Mouse (Mus musculus): Measurements from ENCODE around the gene Grid2. TPM values are rescaled to one million over a fixed set of nuclear protein-coding genes. Genes with fewer than 3 reads are reported as not detected.

The Grid2 gene
- polyA plus RNA-seq, 1 experiment from 2014 or later: 1.5 TPM

GRCm38 (mm10) chr6:64623404-64623803, 1367.7 kb downstream of the Grid2 start:
- Histone ChIP-seq H3K4me2 (no peak overlapping the region), H3K4me1 (peaks cover 7% of the 10 kb centered on the region), H3K27ac (replicated peaks) (no peak overlapping the region), H3K36me3 (no peaks in the 10 kb centered on the region), H3K9ac (no peak overlapping the region), H3K27me3 (replicated peaks) (no peaks in the 10 kb centered on the region), H3K4me3 (no peak overlapping the region), H3K9me3 (no peaks in the 10 kb centered on the region)
- no peak for ATAC-seq (ENCODE audit: extremely low read depth, insufficient number of reproducible peaks, low FRiP score, low TSS enrichment)
- 20% methylated on average over 3 of the region's 3 CpGs for WGBS

DNA sequence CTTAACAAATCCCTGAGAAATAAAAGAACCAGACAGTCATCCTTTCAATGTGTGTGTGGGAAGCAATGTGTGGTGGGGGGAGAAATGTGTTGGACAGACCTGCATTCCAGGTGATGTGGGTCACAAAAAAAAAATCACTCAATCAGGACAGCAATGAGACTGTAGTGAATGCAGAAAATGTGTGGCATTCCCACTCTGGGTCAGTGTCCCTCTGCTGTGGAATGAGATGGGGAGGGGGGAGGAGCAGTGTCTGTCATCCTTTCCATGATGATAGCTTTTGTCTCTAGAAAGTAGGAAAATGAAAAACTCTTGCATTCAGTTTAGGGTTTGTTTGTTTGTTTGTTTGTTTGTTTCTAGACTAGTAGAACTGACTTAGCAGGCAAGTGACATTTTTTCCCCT, 1392.0 kb downstream of the Grid2 start:
- Histone ChIP-seq H3K4me1 (peaks cover 4% of the 10 kb centered on the region; the same call in 1 of the 2 replicates), H3K27ac (replicated peaks) (no peak overlapping the region), H3K27me3 (replicated peaks) (no peaks in the 10 kb centered on the region), H3K9ac (no peak overlapping the region), H3K36me3 (no peaks in the 10 kb centered on the region), H3K4me3 (no peak overlapping the region), H3K4me2 (no peak overlapping the region), H3K9me3 (no peaks in the 10 kb centered on the region)
- no peak for ATAC-seq (ENCODE audit: extremely low read depth, insufficient number of reproducible peaks, low FRiP score, low TSS enrichment)

DNA sequence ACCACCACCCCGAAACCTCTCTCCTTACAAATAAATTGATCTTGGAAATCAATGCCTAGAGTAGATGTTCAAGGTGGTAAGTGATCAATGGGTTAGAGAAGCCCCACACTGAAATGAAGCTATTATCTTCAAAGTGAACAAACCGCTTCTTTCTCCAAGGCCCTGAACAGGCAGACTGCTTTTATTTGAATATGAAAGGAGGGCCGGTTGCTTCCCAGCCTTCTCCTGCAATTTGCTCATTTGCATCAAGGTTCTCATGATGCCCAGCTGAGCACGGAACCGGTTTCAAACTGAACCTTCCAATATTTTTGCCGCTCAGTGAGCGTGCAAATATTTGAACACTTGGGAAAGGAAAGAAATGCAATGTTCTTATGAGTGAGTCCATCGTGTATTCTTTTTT, 1392.5 kb downstream of the Grid2 start:
- ATAC-seq (ENCODE audit: extremely low read depth, insufficient number of reproducible peaks, low FRiP score, low TSS enrichment): no peak
- Histone ChIP-seq H3K4me2 (no peak overlapping the region), H3K36me3 (no peaks in the 10 kb centered on the region), H3K27ac (replicated peaks) (no peak overlapping the region), H3K4me1 (peaks cover 4% of the 10 kb centered on the region; the same call in 1 of the 2 replicates), H3K27me3 (replicated peaks) (no peaks in the 10 kb centered on the region), H3K9ac (no peak overlapping the region), H3K4me3 (no peak overlapping the region), H3K9me3 (no peaks in the 10 kb centered on the region)
- WGBS: 63% methylated on average over 8 of the region's 8 CpGs

DNA sequence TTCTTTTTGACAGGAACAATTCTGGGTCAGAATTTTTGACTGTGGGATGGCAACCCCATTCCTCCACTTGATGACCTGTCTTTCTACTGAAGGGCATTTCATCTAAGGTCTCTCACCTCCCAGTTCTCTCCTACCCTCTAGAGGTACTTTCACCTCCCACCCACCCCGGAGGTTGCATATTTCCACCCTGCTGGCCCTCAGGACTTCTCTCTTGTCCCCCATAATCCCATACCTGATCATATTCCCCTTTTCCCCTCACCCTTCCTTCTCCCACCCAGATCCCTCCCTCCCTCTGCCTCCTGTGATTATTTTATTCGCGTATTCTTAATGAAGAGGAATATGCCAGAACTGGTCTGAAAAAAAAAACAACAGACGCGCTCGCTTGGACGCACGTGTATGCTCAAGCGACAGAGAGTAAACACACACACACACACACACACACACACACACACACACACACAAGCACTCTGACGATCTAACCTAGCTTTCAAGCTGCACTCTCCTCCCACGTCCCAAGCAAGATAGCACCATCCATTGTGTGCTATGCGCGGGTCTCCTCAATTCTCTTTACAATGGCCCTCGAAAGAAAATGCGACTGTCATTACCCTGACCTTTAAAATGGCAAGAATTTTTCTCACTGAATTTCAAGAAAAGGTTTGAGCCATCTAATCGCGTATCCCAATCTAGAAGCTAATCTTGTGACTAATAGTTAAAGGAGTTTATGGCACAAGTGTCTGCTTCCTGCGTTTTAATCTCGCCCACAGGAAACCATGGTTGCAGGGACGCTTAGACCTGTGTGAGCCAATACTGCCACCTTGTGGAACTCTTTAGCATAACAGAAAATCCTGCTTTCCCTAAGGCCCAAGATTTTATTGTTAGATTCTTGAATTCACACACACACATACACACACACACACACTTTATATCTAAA, 1393.9 kb downstream of the Grid2 start:
- Histone ChIP-seq H3K36me3 (no peaks in the 10 kb centered on the region), H3K27ac (replicated peaks) (no peak overlapping the region), H3K4me1 (no peaks in the 10 kb centered on the region), H3K9me3 (no peaks in the 10 kb centered on the region), H3K9ac (peak overlapping the region; percentile 61), H3K4me2 (peak overlapping the region; percentile 72), H3K27me3 (replicated peaks) (no peaks in the 10 kb centered on the region), H3K4me3 (peak overlapping the region; percentile 48)
- WGBS: 17% methylated on average over 20 of the region's 20 CpGs
- ATAC-seq (ENCODE audit: extremely low read depth, insufficient number of reproducible peaks, low FRiP score, low TSS enrichment): no peak

DNA sequence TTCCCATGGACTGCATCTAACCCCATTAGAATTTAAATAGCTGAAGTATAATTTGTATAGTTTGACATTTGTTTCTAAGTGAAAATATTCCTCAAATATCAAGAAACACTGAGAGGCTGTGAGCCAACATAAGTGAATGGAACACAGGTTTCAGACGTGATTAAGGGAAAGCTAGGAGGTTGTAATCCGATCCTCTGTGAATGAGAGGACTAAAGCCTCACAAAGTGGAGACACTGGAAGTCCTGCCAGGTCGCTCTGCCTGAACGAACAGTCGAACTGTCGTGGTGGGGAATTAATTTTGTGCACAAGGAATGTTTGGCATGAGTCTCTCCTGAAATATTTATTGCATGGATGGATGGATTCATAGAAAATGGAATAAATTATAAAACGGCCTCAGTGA, 1395.1 kb downstream of the Grid2 start:
- 27% methylated on average over 7 of the region's 7 CpGs for WGBS

DNA sequence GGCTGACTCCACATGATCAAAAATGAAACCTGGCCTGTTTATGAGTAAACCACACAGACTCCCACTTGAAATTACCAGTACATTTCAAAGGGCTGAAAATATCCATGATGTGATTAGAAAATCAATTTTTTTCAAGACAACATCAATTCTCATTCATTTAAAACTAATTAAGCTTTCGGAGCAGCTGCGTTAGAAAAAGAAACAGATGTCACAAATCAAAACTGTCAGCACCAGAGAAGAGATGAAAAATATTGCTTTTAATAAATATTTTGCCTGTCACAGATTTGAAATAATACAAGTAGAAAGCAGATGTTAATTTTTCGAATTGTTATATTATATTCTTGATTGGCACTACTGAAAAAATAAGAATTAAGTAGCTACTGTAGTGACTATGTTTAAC, 1415.3 kb downstream of the Grid2 start:
- peaks cover 3% of the 10 kb centered on the region; the same call in 1 of the 2 replicates for H3K4me1 ChIP-seq
- H3K4me3 ChIP-seq: no peak overlapping the region
- H3K4me2 ChIP-seq: no peak overlapping the region
- WGBS: 69% methylated on average over 3 of the region's 3 CpGs
- ATAC-seq (ENCODE audit: extremely low read depth, insufficient number of reproducible peaks, low FRiP score, low TSS enrichment): no peak
- H3K27me3 ChIP-seq (replicated peaks): no peaks in the 10 kb centered on the region
- no peak overlapping the region for H3K27ac ChIP-seq (replicated peaks)
- no peak overlapping the region for H3K9ac ChIP-seq
- no peaks in the 10 kb centered on the region for H3K36me3 ChIP-seq
- H3K9me3 ChIP-seq: no peaks in the 10 kb centered on the region

More for the DNA sequence above, 1395.1 kb downstream of the Grid2 start:
- H3K4me3 ChIP-seq: no peak overlapping the region
- no peak overlapping the region for H3K9ac ChIP-seq
- no peaks in the 10 kb centered on the region for H3K9me3 ChIP-seq
- no peak overlapping the region for H3K27ac ChIP-seq (replicated peaks)
- H3K27me3 ChIP-seq (replicated peaks): no peaks in the 10 kb centered on the region
- no peaks in the 10 kb centered on the region for H3K36me3 ChIP-seq
- no peaks in the 10 kb centered on the region for H3K4me1 ChIP-seq
- no peak overlapping the region for H3K4me2 ChIP-seq
- ATAC-seq (ENCODE audit: extremely low read depth, insufficient number of reproducible peaks, low FRiP score, low TSS enrichment): no peak

DNA sequence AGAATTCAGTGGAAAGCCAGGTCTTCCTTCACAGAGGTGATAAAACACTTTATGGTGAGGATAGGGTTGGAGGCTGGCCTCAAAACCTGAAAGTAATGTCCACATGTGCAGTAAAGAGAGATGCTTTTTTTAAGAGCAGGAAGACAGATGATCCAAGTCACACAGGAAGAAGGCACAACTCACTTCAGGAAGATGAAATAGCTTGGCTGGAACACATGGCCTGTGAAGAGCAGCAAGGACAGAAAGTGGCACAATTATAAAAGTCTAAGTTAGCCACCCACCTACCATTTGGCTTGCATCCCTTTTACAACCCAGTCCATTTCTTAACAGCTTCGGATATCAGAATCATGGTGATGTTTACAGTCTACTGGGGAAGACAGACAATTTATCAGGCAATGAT, 1423.1 kb downstream of the Grid2 start:
- Histone ChIP-seq H3K27me3 (replicated peaks) (no peaks in the 10 kb centered on the region), H3K4me1 (no peaks in the 10 kb centered on the region), H3K27ac (replicated peaks) (no peak overlapping the region), H3K4me3 (no peak overlapping the region), H3K4me2 (no peak overlapping the region), H3K36me3 (no peaks in the 10 kb centered on the region), H3K9ac (no peak overlapping the region), H3K9me3 (no peaks in the 10 kb centered on the region)
- no peak for ATAC-seq (ENCODE audit: extremely low read depth, insufficient number of reproducible peaks, low FRiP score, low TSS enrichment)
- 67% methylated on average over 1 of the region's 1 CpGs for WGBS

DNA sequence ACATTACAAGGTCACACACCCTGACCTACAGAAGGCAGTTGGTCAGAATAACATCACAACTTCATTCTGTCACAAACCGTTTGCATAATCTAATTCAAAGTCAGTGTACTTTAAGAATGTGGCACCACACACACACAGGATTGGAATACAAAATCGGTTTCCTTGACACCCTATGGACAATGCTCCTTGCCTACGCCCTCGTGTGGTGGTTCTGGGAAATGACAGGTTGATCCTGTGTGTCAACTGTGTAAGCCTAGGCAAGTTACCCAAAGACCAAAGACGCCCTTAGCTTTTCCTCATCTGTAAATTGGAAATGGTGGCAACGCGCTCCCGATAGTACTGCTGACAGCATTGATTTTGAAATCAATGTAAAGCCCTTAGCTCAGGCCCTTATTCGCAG, 1428.3 kb downstream of the Grid2 start:
- H3K4me3 ChIP-seq: no peak overlapping the region
- 30% methylated on average over 9 of the region's 9 CpGs for WGBS
- peaks cover 36% of the 10 kb centered on the region for H3K27me3 ChIP-seq (replicated peaks)
- no peak overlapping the region for H3K27ac ChIP-seq (replicated peaks)
- no peak overlapping the region for H3K4me2 ChIP-seq
- H3K4me1 ChIP-seq: peaks cover 6% of the 10 kb centered on the region; the same call in 1 of the 2 replicates
- no peaks in the 10 kb centered on the region for H3K36me3 ChIP-seq
- H3K9me3 ChIP-seq: no peaks in the 10 kb centered on the region
- no peak overlapping the region for H3K9ac ChIP-seq
- no peak for ATAC-seq (ENCODE audit: extremely low read depth, insufficient number of reproducible peaks, low FRiP score, low TSS enrichment)

DNA sequence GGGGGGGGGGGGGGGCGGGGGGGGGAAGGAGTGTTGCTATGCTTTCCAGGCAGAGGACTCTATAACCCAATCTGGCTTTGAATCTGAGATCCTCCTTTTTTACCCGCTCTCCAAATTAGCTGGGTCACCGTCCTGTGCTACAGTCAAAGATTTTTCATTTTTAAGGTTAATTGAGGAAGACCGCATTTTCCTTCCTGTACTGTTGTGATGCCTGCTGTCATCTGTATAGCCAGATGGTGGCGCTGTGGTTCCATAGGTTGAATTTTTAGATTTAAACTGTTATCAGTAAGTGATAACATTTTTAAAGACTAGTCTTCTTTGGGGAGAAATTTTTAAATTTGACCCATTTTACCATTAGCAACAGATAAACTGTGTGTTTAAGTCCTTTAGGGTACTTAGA, 1429.3 kb downstream of the Grid2 start:
- peak overlapping the region; percentile 52; the same call in 1 of the 2 replicates for H3K9ac ChIP-seq
- no peaks in the 10 kb centered on the region for H3K36me3 ChIP-seq
- WGBS: 9% methylated on average over 5 of the region's 5 CpGs
- ATAC-seq (ENCODE audit: extremely low read depth, insufficient number of reproducible peaks, low FRiP score, low TSS enrichment): no peak
- H3K27ac ChIP-seq (replicated peaks): no peak overlapping the region
- no peak overlapping the region for H3K4me3 ChIP-seq
- peaks cover 36% of the 10 kb centered on the region for H3K27me3 ChIP-seq (replicated peaks)
- H3K9me3 ChIP-seq: no peaks in the 10 kb centered on the region
- peaks cover 6% of the 10 kb centered on the region; the same call in 1 of the 2 replicates for H3K4me1 ChIP-seq
- peak overlapping the region; percentile 47 for H3K4me2 ChIP-seq

DNA sequence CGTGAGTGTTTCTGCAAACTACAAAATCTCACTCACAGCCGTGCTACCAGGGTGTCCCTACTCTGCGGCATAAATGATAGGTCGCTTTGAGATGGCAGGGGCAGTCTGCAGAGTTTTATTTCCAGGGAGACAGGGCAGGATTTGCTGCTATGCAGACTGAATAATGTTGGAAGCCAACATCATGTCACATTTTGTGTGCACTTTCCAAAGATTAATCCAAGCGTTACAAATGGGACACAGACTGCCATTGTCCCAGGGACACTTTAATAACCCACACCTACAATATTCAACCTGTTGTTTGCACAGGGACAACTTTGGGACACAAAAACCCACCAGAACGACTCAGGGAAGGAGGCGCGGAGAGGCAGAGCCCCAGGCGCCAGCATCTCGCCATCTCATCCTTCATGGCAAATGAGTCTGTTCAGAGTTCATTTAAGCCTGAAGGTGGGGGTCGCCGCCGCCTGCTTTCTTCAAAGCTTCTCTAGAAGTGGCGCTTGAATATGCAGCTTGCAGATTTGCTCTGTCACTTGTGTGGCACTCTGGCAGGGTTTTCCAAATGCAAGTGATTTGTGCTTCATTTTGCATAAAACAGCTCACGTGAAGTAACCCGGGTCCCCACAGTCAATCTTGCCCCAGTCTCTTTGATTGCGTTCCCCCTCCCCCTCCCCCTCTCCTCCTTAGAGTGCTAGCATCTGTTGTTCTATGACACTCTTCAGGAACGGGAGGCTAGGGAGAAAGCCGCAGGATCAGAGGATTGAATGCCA, 1432.7 kb downstream of the Grid2 start:
- WGBS: 11% methylated on average over 19 of the region's 19 CpGs

GRCm38 (mm10) chr6:64694688-64695087, 1439.0 kb downstream of the Grid2 start:
- WGBS: 57% methylated on average over 7 of the region's 7 CpGs
- no peak overlapping the region for H3K4me2 ChIP-seq
- H3K4me1 ChIP-seq: no peaks in the 10 kb centered on the region
- no peaks in the 10 kb centered on the region for H3K36me3 ChIP-seq
- no peaks in the 10 kb centered on the region for H3K9me3 ChIP-seq
- ATAC-seq (ENCODE audit: extremely low read depth, insufficient number of reproducible peaks, low FRiP score, low TSS enrichment): no peak
- no peak overlapping the region for H3K27ac ChIP-seq (replicated peaks)
- no peak overlapping the region for H3K9ac ChIP-seq
- no peak overlapping the region for H3K4me3 ChIP-seq
- no peaks in the 10 kb centered on the region for H3K27me3 ChIP-seq (replicated peaks)

More for the DNA sequence above, 1432.7 kb downstream of the Grid2 start:
- Histone ChIP-seq H3K4me2 (peak overlapping the region; percentile 57), H3K9me3 (no peaks in the 10 kb centered on the region), H3K4me3 (peak overlapping the region; percentile 11; the same call in 1 of the 2 replicates), H3K9ac (no peak overlapping the region), H3K27ac (replicated peaks) (no peak overlapping the region), H3K27me3 (replicated peaks) (peaks cover 36% of the 10 kb centered on the region), H3K4me1 (peaks cover 6% of the 10 kb centered on the region; the same call in 1 of the 2 replicates), H3K36me3 (no peaks in the 10 kb centered on the region)
- ATAC-seq (ENCODE audit: extremely low read depth, insufficient number of reproducible peaks, low FRiP score, low TSS enrichment): no peak
